Mouse (Mus musculus) kidney, adult 9 months (tissue): ENCODE measurements at regions not wholly inside any gene's neighbourhood (a gene's known extent, or its start where the extent isn't known, plus 50 kb on each side); places are given as distances from the start of the nearest gene placed in this dataset.

Experiments used
- DNase-seq: peaks from one replicate; pipeline ENCODE4 v3.0.0; 2022

- no peak for DNase-seq
Measured at GRCm38 (mm10) chr6:147686927-147687326, 211.3 kb downstream of the Ccdc91 start.

DNA sequence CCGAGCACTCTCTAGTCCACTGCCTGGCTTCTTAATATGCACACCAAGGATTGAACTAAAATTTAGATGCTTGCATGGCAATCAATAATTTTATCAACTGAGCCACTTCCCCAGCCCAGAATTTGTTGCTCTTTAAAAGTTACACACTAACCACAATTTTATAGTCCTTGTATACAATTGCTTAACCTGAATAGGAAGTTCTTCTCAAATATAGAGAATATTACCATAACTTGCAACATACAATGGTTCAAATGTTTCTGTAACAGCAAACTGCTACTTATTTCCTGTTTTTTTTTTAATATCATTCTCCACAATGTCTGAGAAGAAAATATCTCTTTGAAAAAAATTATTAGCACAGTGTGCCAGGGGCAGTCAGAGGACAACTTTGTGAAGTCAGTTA, 222.6 kb downstream of the Ccdc91 start:
- DNase-seq: no peak

DNA sequence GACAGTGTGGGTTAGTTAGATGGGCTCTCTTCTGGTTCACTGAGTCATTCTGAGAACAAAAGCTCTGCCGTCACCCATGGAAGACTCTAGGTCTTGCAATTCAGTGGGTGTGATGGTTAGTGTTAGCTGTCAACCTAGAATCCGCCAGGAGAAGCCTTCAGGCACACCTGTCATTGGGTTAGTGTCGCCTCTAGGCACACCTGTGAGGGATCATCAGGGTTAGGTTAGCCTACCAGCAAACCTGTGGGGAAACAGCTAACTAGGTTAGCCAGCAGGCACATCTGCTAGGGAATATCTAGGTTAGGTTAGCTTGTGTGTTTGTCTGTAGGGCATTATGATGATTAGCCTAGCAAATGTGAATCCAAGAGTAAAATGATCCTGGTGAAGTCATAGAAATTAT, 223.8 kb downstream of the Ccdc91 start:
- no peak for DNase-seq

GRCm38 (mm10) chr6:147700629-147701028, 225.0 kb downstream of the Ccdc91 start:
- DNase-seq: no peak

DNA sequence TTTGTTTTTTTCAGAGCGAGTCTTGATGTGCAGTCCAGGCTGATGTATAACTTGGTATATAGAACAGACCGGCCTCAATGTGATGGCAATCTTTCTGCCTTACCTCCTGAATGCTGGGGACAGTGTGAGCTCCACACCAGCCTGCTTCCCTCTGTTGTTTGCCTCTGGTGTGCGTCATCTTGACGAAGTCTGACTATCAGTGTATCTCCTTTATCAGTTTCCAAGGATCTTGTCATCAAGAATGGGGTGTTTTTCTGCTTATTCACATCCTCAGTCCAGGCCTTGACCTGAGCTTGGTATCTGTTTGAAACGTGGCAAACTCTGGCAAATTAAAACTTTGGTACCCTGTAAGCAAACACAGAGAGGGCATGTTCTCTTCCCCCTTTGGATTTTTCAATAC, 226.3 kb downstream of the Ccdc91 start:
- no peak for DNase-seq

GRCm38 (mm10) chr6:147704297-147704696, 228.7 kb downstream of the Ccdc91 start:
- no peak for DNase-seq

- no peak for DNase-seq
Measured at GRCm38 (mm10) chr6:147705936-147706335, 230.3 kb downstream of the Ccdc91 start.

DNA sequence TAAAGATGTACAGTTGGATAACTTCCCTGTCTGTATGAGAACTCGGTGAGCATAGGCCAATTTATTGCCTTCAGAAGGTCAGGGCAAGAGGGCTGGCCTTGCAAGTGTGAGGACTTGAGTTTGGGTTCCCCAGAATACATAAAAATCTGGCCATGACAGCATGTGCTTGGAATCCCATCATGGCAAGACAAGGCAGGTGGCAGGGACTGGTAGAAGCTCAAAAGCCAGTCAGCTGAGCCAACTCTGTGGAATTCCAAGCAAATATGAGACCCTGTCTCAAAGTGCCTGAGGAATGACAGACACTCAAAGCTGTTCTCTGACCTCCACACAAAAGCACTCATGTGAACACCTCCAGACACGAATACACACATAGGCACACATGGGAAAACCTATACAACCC, 231.1 kb downstream of the Ccdc91 start:
- DNase-seq: no peak

- peak; percentile 10 for DNase-seq
Measured at GRCm38 (mm10) chr6:147718052-147718712, 242.6 kb downstream of the Ccdc91 start.

- DNase-seq: no peak
Measured at GRCm38 (mm10) chr6:147718713-147719490, 243.3 kb downstream of the Ccdc91 start.

GRCm38 (mm10) chr6:147719539-147719938, 243.9 kb downstream of the Ccdc91 start:
- no peak for DNase-seq

GRCm38 (mm10) chr6:147723336-147723735, 247.7 kb downstream of the Ccdc91 start:
- no peak for DNase-seq

DNA sequence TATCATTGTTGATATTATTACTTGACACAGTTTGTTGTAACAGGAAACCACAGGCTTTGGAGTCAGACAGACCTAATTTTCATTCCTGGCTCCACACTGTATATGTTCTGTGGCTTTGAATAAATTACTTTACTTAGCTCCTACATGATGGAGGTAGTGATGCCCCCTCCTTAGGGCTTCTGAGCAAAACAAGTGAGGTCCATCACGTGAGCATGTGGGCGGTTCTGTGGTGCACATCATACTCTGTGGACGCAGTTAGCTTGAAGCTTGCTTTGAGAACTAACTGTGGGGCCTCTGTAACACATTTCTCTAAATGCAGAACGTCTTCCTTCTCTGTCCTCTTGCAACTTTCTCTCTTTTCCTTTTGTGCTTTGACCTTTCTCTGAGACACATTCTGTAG, 251.4 kb downstream of the Ccdc91 start:
- no peak for DNase-seq

- no peak for DNase-seq
Measured at GRCm38 (mm10) chr6:147727644-147728533, 252.3 kb downstream of the Ccdc91 start.

GRCm38 (mm10) chr6:147729721-147730120, 254.1 kb downstream of the Ccdc91 start:
- DNase-seq: no peak

GRCm38 (mm10) chr6:147738621-147739325, 263.1 kb downstream of the Ccdc91 start:
- DNase-seq: peak; percentile 36

DNA sequence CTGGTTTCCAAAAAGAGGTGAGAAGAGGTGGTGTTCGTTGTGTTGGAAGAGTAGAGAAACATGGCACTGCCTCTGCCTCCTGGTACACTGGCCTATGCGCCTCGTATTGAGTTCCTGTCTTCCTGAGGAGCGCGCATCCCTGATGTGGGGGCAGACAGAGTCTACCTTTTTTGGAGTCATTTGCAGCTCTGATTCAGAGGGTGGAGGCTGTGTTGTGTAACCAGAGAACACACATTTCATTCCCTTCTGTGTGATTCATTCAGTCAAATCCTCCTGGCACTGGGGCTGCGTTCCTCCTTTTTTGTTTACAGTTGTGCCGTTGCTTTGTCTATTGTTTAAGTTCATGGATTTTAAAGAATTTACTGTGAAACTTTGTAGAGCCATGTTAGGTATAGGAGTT, 265.8 kb downstream of the Ccdc91 start:
- no peak for DNase-seq

- DNase-seq: no peak
Measured at GRCm38 (mm10) chr6:147744081-147744480, 268.5 kb downstream of the Ccdc91 start.

DNA sequence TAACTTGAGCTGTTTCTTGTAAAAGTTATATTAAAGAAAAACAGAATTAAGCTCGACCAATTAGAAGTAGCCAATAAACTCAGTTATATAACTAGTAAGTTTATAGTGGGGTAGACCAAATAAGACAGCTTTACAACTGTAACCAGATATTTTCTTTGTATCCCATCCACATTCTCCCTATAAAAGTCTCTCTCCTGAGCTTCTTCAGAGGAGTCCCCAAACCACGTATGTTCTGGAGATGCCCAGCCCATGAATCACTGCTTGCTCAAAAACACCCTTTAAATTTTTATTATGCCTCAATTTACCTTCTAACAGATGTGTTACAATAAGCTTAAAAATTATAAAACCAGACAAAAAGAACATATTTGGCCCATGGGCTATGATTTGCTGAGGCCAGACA, 270.1 kb downstream of the Ccdc91 start:
- no peak for DNase-seq

DNA sequence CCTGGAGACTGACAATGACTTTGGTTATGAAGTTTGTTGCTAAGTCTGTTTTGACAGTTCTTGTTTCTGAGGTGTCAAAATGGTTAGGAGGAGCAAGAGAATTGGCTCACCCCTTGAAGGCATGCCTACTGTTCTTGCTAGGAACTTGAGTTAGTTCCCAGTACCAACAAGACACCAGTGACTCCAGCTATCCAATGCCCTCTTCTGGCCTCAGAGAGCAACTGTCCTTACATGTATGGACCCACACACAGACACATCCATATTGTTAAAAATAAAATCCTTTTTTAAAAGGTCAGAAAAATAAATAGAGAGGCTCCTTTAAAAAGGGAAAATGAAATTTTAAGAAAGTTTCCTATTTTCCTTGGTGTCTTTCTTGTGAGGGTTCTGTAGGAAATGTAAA, 272.3 kb downstream of the Ccdc91 start:
- no peak for DNase-seq

GRCm38 (mm10) chr6:147752301-147752700, 276.7 kb downstream of the Ccdc91 start:
- DNase-seq: peak; percentile 33

GRCm38 (mm10) chr6:147753828-147754227, 278.2 kb downstream of the Ccdc91 start:
- DNase-seq: no peak
